Mouse (Mus musculus) kidney, postnatal 36 days (tissue): Measurements from ENCODE around the gene Pdia2.
"Not testable (repeated sequence)": the region's sequence is repeated elsewhere in the genome, so short reads cannot be mapped to it uniquely, and the experiment has no call there.

ENCODE experiments used
- DNase-seq, 2 experiments: peaks; one replicate each; pipeline ENCODE4 v3.0.0; 2021 to 2022; ENCODE audit warnings: mixed read lengths in 2 of 2

The Pdia2 gene

GRCm38 (mm10) chr17:26200831-26201705 is 2.2 kb upstream of the Pdia2 start:
- DNase-seq = peak in 1 of 2 experiments; percentile 33

- peak; percentile 79 to 80 for DNase-seq
These were observed 6.3 kb downstream of the Pdia2 start for GRCm38 (mm10) chr17:26192481-26193190.

GRCm38 (mm10) chr17:26191486-26191885 is 7.4 kb downstream of the Pdia2 start:
- DNase-seq = not testable (repeated sequence)

GRCm38 (mm10) chr17:26188091-26188805 is 10.6 kb downstream of the Pdia2 start:
- DNase-seq = peak in 1 of 2 experiments; percentile 56

- DNase-seq = no peak
These were observed 11.3 kb downstream of the Pdia2 start for GRCm38 (mm10) chr17:26187592-26187991.

GRCm38 (mm10) chr17:26181179-26181578 is 17.7 kb downstream of the Pdia2 start:
- DNase-seq = no peak

- DNase-seq = no peak
These were observed 20.3 kb downstream of the Pdia2 start for GRCm38 (mm10) chr17:26178611-26179010.

- not testable (repeated sequence) for DNase-seq
These were observed 23.6 kb downstream of the Pdia2 start for GRCm38 (mm10) chr17:26175248-26175647.

- no peak for DNase-seq
These were observed 30.8 kb downstream of the Pdia2 start for GRCm38 (mm10) chr17:26168039-26168438.

GRCm38 (mm10) chr17:26162736-26163135 is 36.2 kb downstream of the Pdia2 start:
- no peak for DNase-seq

- no peak for DNase-seq
These were observed 46.8 kb downstream of the Pdia2 start for GRCm38 (mm10) chr17:26151886-26152630.

GRCm38 (mm10) chr17:26149056-26149455 is 49.8 kb downstream of the Pdia2 start:
- no peak for DNase-seq
